Mouse (Mus musculus): ENCODE measurements around the gene Slc11a1. TPM values are rescaled to one million over a fixed set of nuclear protein-coding genes. Genes with fewer than 3 reads are reported as not detected.
"Not testable (repeated sequence)": the region's sequence is repeated elsewhere in the genome, so short reads cannot be mapped to it uniquely, and the experiment has no call there.

Gene Slc11a1
- polyA plus RNA-seq, 1 experiment from 2014 or later = 6.1 TPM

- H3K4me1 ChIP-seq = no peaks in the 10 kb centered on the region; the same call in 1 of the 2 replicates
- H3K27ac ChIP-seq = no peak overlapping the region
- H3K9ac ChIP-seq = no peak overlapping the region
- no peak overlapping the region for H3K4me3 ChIP-seq (replicated peaks)
- 88% methylated on average over 9 of the region's 9 CpGs for WGBS
- H3K27me3 ChIP-seq (replicated peaks) = no peaks in the 10 kb centered on the region
- no peaks in the 10 kb centered on the region for H3K36me3 ChIP-seq
- ATAC-seq (ENCODE audit: insufficient read depth, low FRiP score, low read depth) = no peak
- no peak overlapping the region for H3K4me2 ChIP-seq
- H3K9me3 ChIP-seq = no peaks in the 10 kb centered on the region
Observed at GRCm38 (mm10) chr1:74339917-74340316, 35.1 kb upstream of the Slc11a1 start.

- no peak for ATAC-seq (ENCODE audit: insufficient read depth, low FRiP score, low read depth)
- Histone ChIP-seq H3K4me1 (no peaks in the 10 kb centered on the region; the same call in 1 of the 2 replicates), H3K27ac (no peak overlapping the region), H3K9ac (no peak overlapping the region), H3K4me2 (no peak overlapping the region), H3K36me3 (no peaks in the 10 kb centered on the region), H3K9me3 (no peaks in the 10 kb centered on the region), H3K27me3 (replicated peaks) (no peaks in the 10 kb centered on the region), H3K4me3 (replicated peaks) (no peak overlapping the region)
- 93% methylated on average over 6 of the region's 6 CpGs for WGBS
Observed at GRCm38 (mm10) chr1:74340361-74340764, 34.6 kb upstream of the Slc11a1 start.

GRCm38 (mm10) chr1:74340992-74341391 lies 34.0 kb upstream of the Slc11a1 start:
- not testable (repeated sequence) for H3K27ac ChIP-seq; H3K4me2 ChIP-seq; H3K9ac ChIP-seq; H3K27me3 ChIP-seq (replicated peaks); H3K9me3 ChIP-seq; ATAC-seq (ENCODE audit: insufficient read depth, low FRiP score, low read depth); H3K4me1 ChIP-seq; H3K36me3 ChIP-seq; H3K4me3 ChIP-seq (replicated peaks)
- 92% methylated on average over 4 of the region's 4 CpGs for WGBS

GRCm38 (mm10) chr1:74341898-74342297 lies 33.1 kb upstream of the Slc11a1 start:
- Histone ChIP-seq H3K4me3 (replicated peaks) (no peak overlapping the region), H3K4me1 (no peaks in the 10 kb centered on the region; the same call in 1 of the 2 replicates), H3K9ac (no peak overlapping the region), H3K27me3 (replicated peaks) (no peaks in the 10 kb centered on the region), H3K36me3 (no peaks in the 10 kb centered on the region), H3K27ac (no peak overlapping the region), H3K9me3 (no peaks in the 10 kb centered on the region), H3K4me2 (no peak overlapping the region)
- ATAC-seq (ENCODE audit: insufficient read depth, low FRiP score, low read depth) = no peak
- 83% methylated on average over 7 of the region's 7 CpGs for WGBS

- H3K36me3 ChIP-seq = no peaks in the 10 kb centered on the region
- H3K9ac ChIP-seq = no peak overlapping the region
- no peaks in the 10 kb centered on the region for H3K27me3 ChIP-seq (replicated peaks)
- no peak for ATAC-seq (ENCODE audit: insufficient read depth, low FRiP score, low read depth)
- H3K4me2 ChIP-seq = no peak overlapping the region
- H3K4me1 ChIP-seq = no peaks in the 10 kb centered on the region; the same call in 1 of the 2 replicates
- 91% methylated on average over 1 of the region's 1 CpGs for WGBS
- H3K9me3 ChIP-seq = no peaks in the 10 kb centered on the region
- no peak overlapping the region for H3K4me3 ChIP-seq (replicated peaks)
- H3K27ac ChIP-seq = no peak overlapping the region
Observed at GRCm38 (mm10) chr1:74342308-74342707, 32.7 kb upstream of the Slc11a1 start.

- no peak overlapping the region for H3K4me2 ChIP-seq
- H3K27ac ChIP-seq = no peak overlapping the region
- no peak for ATAC-seq (ENCODE audit: insufficient read depth, low FRiP score, low read depth)
- H3K4me1 ChIP-seq = no peaks in the 10 kb centered on the region; the same call in 1 of the 2 replicates
- H3K36me3 ChIP-seq = no peaks in the 10 kb centered on the region
- H3K27me3 ChIP-seq (replicated peaks) = no peaks in the 10 kb centered on the region
- no peak overlapping the region for H3K4me3 ChIP-seq (replicated peaks)
- no peak overlapping the region for H3K9ac ChIP-seq
- no peaks in the 10 kb centered on the region for H3K9me3 ChIP-seq
- WGBS = 74% methylated on average over 5 of the region's 5 CpGs
Observed at GRCm38 (mm10) chr1:74343161-74343560, 31.8 kb upstream of the Slc11a1 start.

- Histone ChIP-seq H3K27ac (no peak overlapping the region), H3K4me1 (no peaks in the 10 kb centered on the region; the same call in 1 of the 2 replicates), H3K4me3 (replicated peaks) (no peak overlapping the region), H3K9me3 (no peaks in the 10 kb centered on the region), H3K9ac (no peak overlapping the region), H3K4me2 (no peak overlapping the region), H3K36me3 (no peaks in the 10 kb centered on the region), H3K27me3 (replicated peaks) (no peaks in the 10 kb centered on the region)
- no peak for ATAC-seq (ENCODE audit: insufficient read depth, low FRiP score, low read depth)
- WGBS = 79% methylated on average over 11 of the region's 11 CpGs
Observed at GRCm38 (mm10) chr1:74344163-74344916, 30.7 kb upstream of the Slc11a1 start.

- Histone ChIP-seq H3K9ac (no peak overlapping the region), H3K4me1 (no peaks in the 10 kb centered on the region), H3K9me3 (no peaks in the 10 kb centered on the region), H3K36me3 (0 out of 2 replicates have a peak, but pooled peaks cover 4% of the 10 kb centered on the region), H3K27ac (no peak overlapping the region), H3K4me3 (replicated peaks) (no peak overlapping the region), H3K27me3 (replicated peaks) (no peaks in the 10 kb centered on the region), H3K4me2 (no peak overlapping the region)
- ATAC-seq (ENCODE audit: insufficient read depth, low FRiP score, low read depth) = no peak
- WGBS = 84% methylated on average over 13 of the region's 13 CpGs
Observed at GRCm38 (mm10) chr1:74351185-74351769, 23.7 kb upstream of the Slc11a1 start.

- 0 out of 2 replicates have a peak, but pooled peaks cover 4% of the 10 kb centered on the region for H3K36me3 ChIP-seq
- no peak for ATAC-seq (ENCODE audit: insufficient read depth, low FRiP score, low read depth)
- no peaks in the 10 kb centered on the region for H3K4me1 ChIP-seq
- 84% methylated on average over 5 of the region's 5 CpGs for WGBS
- no peaks in the 10 kb centered on the region for H3K27me3 ChIP-seq (replicated peaks)
- no peak overlapping the region for H3K4me2 ChIP-seq
- no peak overlapping the region for H3K9ac ChIP-seq
- no peaks in the 10 kb centered on the region for H3K9me3 ChIP-seq
- no peak overlapping the region for H3K27ac ChIP-seq
- H3K4me3 ChIP-seq (replicated peaks) = no peak overlapping the region
Observed at GRCm38 (mm10) chr1:74352532-74353096, 22.4 kb upstream of the Slc11a1 start.

- Histone ChIP-seq H3K9ac (no peak overlapping the region), H3K4me1 (no peaks in the 10 kb centered on the region), H3K4me3 (replicated peaks) (no peak overlapping the region), H3K36me3 (0 out of 2 replicates have a peak, but pooled peaks cover 4% of the 10 kb centered on the region), H3K27me3 (replicated peaks) (no peaks in the 10 kb centered on the region), H3K9me3 (no peaks in the 10 kb centered on the region), H3K27ac (no peak overlapping the region), H3K4me2 (no peak overlapping the region)
- ATAC-seq (ENCODE audit: insufficient read depth, low FRiP score, low read depth) = no peak
- WGBS = 80% methylated on average over 9 of the region's 9 CpGs
Observed at GRCm38 (mm10) chr1:74353453-74354229, 21.4 kb upstream of the Slc11a1 start.

- Histone ChIP-seq H3K36me3 (no peaks in the 10 kb centered on the region), H3K9me3 (no peaks in the 10 kb centered on the region), H3K27me3 (replicated peaks) (no peaks in the 10 kb centered on the region), H3K27ac (no peak overlapping the region), H3K4me2 (no peak overlapping the region), H3K4me1 (no peaks in the 10 kb centered on the region), H3K4me3 (replicated peaks) (no peak overlapping the region), H3K9ac (no peak overlapping the region)
- ATAC-seq (ENCODE audit: insufficient read depth, low FRiP score, low read depth) = no peak
Observed at GRCm38 (mm10) chr1:74357531-74357930, 17.5 kb upstream of the Slc11a1 start.

All from stomach, embryonic 15.5 days (tissue).